Mouse (Mus musculus): ENCODE data around the gene 9130008F23Rik. TPM values are rescaled to one million over a fixed set of nuclear protein-coding genes. Genes with fewer than 3 reads are reported as not detected.

9130008F23Rik gene
- total RNA-seq (2021) = under 1 TPM in 1 of 2 experiments, not detected in 1; 0.28 TPM
- long read RNA-seq, experiment 1 = 0 reads
- long read RNA-seq, experiment 2 = 0 reads

- peak in 1 of 2 experiments; percentile 11 for DNase-seq (ENCODE audit: low spot score in 2 of 2)
These were observed at the start of gene 9130008F23Rik for GRCm38 (mm10) chr17:40879924-40880691. 9130008F23Rik (minus strand) TSS chr17:40880559.

GRCm38 (mm10) chr17:40915499-40915898 is 35.1 kb upstream of the 9130008F23Rik start:
- no peak for DNase-seq (ENCODE audit: low spot score in 2 of 2)

GRCm38 (mm10) chr17:40914250-40914649 is 33.9 kb upstream of the 9130008F23Rik start, which contains the start of gene Glyatl3:
Glyatl3 (minus strand) TSS chr17:40914350.
- no peak for DNase-seq (ENCODE audit: low spot score in 2 of 2)

- no peak for DNase-seq (ENCODE audit: low spot score in 2 of 2)
These were observed 24.4 kb upstream of the 9130008F23Rik start for GRCm38 (mm10) chr17:40904721-40905154.

GRCm38 (mm10) chr17:40904056-40904597 is 23.8 kb upstream of the 9130008F23Rik start:
- DNase-seq (ENCODE audit: low spot score in 2 of 2) = no peak

GRCm38 (mm10) chr17:40903345-40903744 is 23.0 kb upstream of the 9130008F23Rik start:
- DNase-seq (ENCODE audit: low spot score in 2 of 2) = no peak

GRCm38 (mm10) chr17:40899783-40900363 is 19.5 kb upstream of the 9130008F23Rik start:
- no peak for DNase-seq (ENCODE audit: low spot score in 2 of 2)

GRCm38 (mm10) chr17:40896863-40897262 is 16.5 kb upstream of the 9130008F23Rik start:
- peak in 1 of 2 experiments; percentile 46 for DNase-seq (ENCODE audit: low spot score in 2 of 2)

GRCm38 (mm10) chr17:40887849-40888536 is 7.6 kb upstream of the 9130008F23Rik start:
- DNase-seq (ENCODE audit: low spot score in 2 of 2) = no peak

GRCm38 (mm10) chr17:40885155-40885554 is 4.8 kb upstream of the 9130008F23Rik start:
- DNase-seq (ENCODE audit: low spot score in 2 of 2) = no peak

GRCm38 (mm10) chr17:40882172-40882571 is 1.8 kb upstream of the 9130008F23Rik start:
- DNase-seq (ENCODE audit: low spot score in 2 of 2) = no peak

GRCm38 (mm10) chr17:40879528-40879923 is 833 bp downstream of the 9130008F23Rik start:
- DNase-seq (ENCODE audit: low spot score in 2 of 2) = no peak

GRCm38 (mm10) chr17:40877741-40878140 is 2.6 kb downstream of the 9130008F23Rik start:
- no peak for DNase-seq (ENCODE audit: low spot score in 2 of 2)

- no peak for DNase-seq (ENCODE audit: low spot score in 2 of 2)
These were observed 4.8 kb downstream of the 9130008F23Rik start for GRCm38 (mm10) chr17:40875568-40875967.

- DNase-seq (ENCODE audit: low spot score in 2 of 2) = no peak
These were observed 5.7 kb downstream of the 9130008F23Rik start for GRCm38 (mm10) chr17:40874701-40875100.

GRCm38 (mm10) chr17:40873582-40874011 is 6.8 kb downstream of the 9130008F23Rik start:
- no peak for DNase-seq (ENCODE audit: low spot score in 2 of 2)

GRCm38 (mm10) chr17:40872626-40873025 is 7.7 kb downstream of the 9130008F23Rik start:
- DNase-seq (ENCODE audit: low spot score in 2 of 2) = no peak

GRCm38 (mm10) chr17:40868952-40869747 is 11.2 kb downstream of the 9130008F23Rik start:
- DNase-seq (ENCODE audit: low spot score in 2 of 2) = no peak

GRCm38 (mm10) chr17:40855065-40855464 is 25.3 kb downstream of the 9130008F23Rik start:
- DNase-seq (ENCODE audit: low spot score in 2 of 2) = no peak

GRCm38 (mm10) chr17:40837308-40837707 is 43.1 kb downstream of the 9130008F23Rik start:
- peak in 1 of 2 experiments; percentile 23 for DNase-seq (ENCODE audit: low spot score in 2 of 2)

Data from layer of hippocampus, postnatal 14 days (tissue).